19 mouse cellular contexts compared by ENCODE assay signal in the genomic region with DNA sequence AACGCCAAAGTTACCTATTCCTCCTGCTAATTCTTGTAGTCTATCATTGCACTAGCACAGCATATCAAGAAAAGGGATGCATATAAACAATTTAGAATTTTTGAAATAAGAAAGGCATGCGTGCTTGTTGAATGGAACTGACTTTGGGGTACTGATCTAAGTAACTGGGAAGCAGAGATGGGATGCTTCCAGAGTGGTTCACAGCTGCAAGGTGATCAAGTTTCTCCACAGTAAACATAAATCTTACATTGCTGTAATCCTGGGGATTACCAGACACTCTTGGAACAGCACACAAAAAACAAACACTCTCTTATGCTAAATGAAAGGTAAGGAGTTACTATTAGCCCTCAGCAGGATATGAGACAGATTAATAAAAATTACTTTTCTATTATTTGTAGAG.
"Had no signal": no experiment of that assay in that cellular context is flagged by ENCODE, and none has a peak within 500 bp of the region (broad histone marks: within the 10 kb centered on the region; RNA-seq: fewer than 3 reads in every experiment).

No protein-coding gene starts in this region.

- DNase-seq: kidney, postnatal 10 days; kidney, postnatal 4 days; left cerebral cortex, postnatal 4 days; liver, postnatal 0 days; lung, embryonic 14.5 days; retina, postnatal 1 day; right cerebral cortex, postnatal 25 days; spleen, adult 18-20 months; thymus, postnatal 36 days had no signal

- H3K9ac ChIP-seq: limb, embryonic 12.5 days; limb, embryonic 15.5 days; liver, embryonic 14.5 days; liver, postnatal 0 days; lung, embryonic 14.5 days; midbrain, embryonic 12.5 days; midbrain, embryonic 15.5 days; neural tube, embryonic 13.5 days; stomach, embryonic 15.5 days had no signal

- H3K4me2 ChIP-seq: limb, embryonic 12.5 days; limb, embryonic 15.5 days; liver, embryonic 11.5 days; lung, embryonic 14.5 days; midbrain, embryonic 12.5 days; midbrain, embryonic 15.5 days; neural tube, embryonic 13.5 days; stomach, embryonic 15.5 days had no signal

- H3K27me3 ChIP-seq: limb, embryonic 12.5 days; limb, embryonic 15.5 days; midbrain, embryonic 12.5 days; midbrain, embryonic 15.5 days; neural tube, embryonic 13.5 days; stomach, embryonic 15.5 days had no signal

- H3K4me1 ChIP-seq: limb, embryonic 12.5 days; limb, embryonic 15.5 days; midbrain, embryonic 12.5 days; midbrain, embryonic 15.5 days; neural tube, embryonic 13.5 days; stomach, embryonic 15.5 days had no signal

- H3K27ac ChIP-seq: limb, embryonic 12.5 days; limb, embryonic 15.5 days; liver, embryonic 14.5 days; macrophage; midbrain, embryonic 12.5 days; midbrain, embryonic 15.5 days; neural tube, embryonic 13.5 days; stomach, embryonic 15.5 days had no signal

- ATAC-seq: liver, postnatal 0 days; lung, postnatal 0 days; midbrain, embryonic 15.5 days had no signal

- H3K4me3 ChIP-seq: limb, embryonic 12.5 days; limb, embryonic 15.5 days; midbrain, embryonic 12.5 days; midbrain, embryonic 15.5 days; neural tube, embryonic 13.5 days; stomach, embryonic 15.5 days had no signal

- H3K36me3 ChIP-seq: midbrain, embryonic 15.5 days had no signal

- H3K9me3 ChIP-seq: limb, embryonic 12.5 days; limb, embryonic 15.5 days; midbrain, embryonic 12.5 days; midbrain, embryonic 15.5 days; neural tube, embryonic 13.5 days; stomach, embryonic 15.5 days had no signal
